Mouse (Mus musculus): ENCODE results near the gene Hunk.

DNA sequence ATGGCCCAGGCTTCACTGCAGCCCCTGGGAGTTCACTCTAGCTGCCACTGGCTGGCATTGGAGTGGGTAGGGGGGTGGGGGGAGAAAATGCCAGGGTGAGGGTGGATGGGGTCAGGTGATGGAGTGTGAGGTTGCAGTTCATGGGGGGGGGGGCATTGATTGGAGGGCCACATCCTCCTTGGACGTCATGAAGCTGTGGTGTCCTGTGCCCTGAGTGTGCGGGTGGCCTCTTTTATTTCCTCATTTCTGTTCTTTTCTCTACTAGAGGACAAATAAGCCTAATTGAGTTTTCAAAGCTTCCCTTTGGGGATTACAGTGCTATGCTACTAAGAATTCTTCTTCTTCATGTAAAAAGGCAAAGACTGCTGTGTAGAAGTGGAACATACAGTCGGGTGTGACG is 99.8 kb downstream of the Hunk start:
- TF ChIP-seq CTCF (conservative IDR thresholded peaks at IDR 0.05; ENCODE audit: low read length) (no peak), NANOG (IDR thresholded peaks at IDR 0.05; ENCODE audit: borderline replicate concordance, low read length) (no peak), POU5F1 (IDR thresholded peaks at IDR 0.05; ENCODE audit: borderline replicate concordance, low read length) (no peak)

Data from E14TG2a.4 (cell line).